Mouse (Mus musculus) ES-E14 (cell line): ENCODE measurements at regions not wholly inside any gene's neighbourhood (a gene's known extent, or its start where the extent isn't known, plus 50 kb on each side); places are given as distances from the start of the nearest gene placed in this dataset.

ENCODE experiments used
- MAFK ChIP-seq: IDR thresholded peaks from 2 replicates; pipeline ENCODE4 v1.6.1; 2014; ENCODE audit warnings: mild to moderate bottlenecking, low read depth, low read length, inconsistent platforms; ENCODE audit not compliant: insufficient read depth
- ZC3H11A ChIP-seq: IDR thresholded peaks from 2 replicates; pipeline ENCODE4 v1.6.1; 2012; ENCODE audit warnings: low read depth, mild to moderate bottlenecking, inconsistent platforms, low read length, borderline replicate concordance

DNA sequence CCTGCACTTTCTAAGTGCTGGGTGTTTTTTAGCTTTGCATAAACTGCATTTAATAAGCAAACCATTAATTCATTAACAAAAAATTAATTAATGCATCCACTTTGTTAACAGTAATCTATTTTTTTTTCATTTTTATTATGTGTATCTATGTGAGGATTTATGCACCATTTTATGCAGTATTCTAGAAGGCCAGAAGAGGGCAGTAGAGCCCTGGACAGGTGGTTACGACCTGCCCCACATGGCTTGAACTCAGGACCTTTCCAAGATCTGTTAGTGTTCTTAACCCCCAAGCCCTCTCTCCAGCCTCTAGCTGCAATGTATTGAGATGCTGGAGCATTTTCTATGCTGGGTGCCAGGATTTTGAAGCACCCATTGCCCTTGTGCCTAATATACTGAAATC, 377.6 kb upstream of the Tbx3 start:
- TF ChIP-seq MAFK (no peak), ZC3H11A (peak; percentile 79; the same call in 1 of the 2 replicates)
